Mouse (Mus musculus) MEL-GATA-1-ER (cell line): ENCODE measurements around the gene Olfr1129.
"Not testable (repeated sequence)": the region's sequence is repeated elsewhere in the genome, so short reads cannot be mapped to it uniquely, and the experiment has no call there.

ENCODE experiments used
- DNase-seq: peaks from one replicate; pipeline ENCODE4 v3.0.0-alpha.2; 2012; ENCODE audit warnings: low read depth; ENCODE audit errors: extremely low read depth

Gene Olfr1129

DNA sequence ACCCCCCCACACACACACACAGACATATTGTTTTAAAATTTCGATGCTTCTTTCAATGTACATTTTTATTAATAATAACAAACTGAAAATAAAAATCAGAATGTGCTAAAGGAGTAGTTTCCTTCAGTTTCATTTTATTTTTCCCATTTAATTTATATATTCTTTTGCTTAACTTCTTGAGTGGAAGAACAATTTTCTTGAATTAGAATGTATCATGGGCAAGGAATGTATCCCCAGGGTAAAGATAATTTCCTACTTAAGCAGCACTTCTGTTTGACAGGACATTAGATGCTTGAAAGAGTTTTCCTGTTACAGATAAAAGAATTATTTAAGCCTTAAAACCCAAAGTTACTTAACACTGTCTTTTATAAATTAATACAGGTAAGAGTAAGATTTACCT, at the start of gene Olfr1129:
Gene Olfr1129, plus strand, starts transcription at position 301 of the 400 bp plus-strand sequence.
- not testable (repeated sequence) for DNase-seq

DNA sequence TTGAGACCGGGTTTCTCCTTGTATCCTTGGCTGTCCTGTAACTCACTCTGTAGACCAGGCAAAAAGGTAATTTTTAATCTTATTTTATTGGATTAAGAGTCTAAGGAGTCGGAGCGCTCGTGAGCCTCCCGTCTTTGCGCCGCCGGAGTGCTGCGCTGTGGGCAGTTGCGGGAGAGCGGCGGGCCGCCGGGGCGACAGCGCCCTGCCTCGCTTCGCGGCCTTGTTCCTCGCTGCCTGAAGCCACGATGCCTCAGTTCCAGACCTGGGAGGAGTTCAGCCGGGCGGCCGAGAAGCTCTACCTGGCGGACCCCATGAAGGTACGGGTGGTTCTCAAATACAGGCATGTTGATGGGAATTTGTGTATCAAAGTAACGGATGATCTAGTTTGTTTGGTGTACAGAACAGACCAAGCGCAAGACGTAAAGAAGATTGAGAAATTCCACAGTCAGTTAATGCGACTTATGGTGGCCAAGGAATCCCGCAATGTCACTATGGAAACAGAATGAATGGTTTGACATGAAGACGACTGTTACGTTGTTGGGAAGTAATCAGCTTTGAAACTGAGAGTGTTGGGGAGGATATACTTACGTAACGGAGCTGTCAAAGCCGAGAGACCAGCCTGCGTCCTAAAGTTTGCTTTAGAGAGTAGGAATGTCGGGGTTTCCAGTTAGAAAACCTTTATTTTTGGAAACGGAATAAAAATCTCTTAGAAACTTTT, 47.6 kb upstream of the Olfr1129 start:
- DNase-seq = not testable (repeated sequence)

DNA sequence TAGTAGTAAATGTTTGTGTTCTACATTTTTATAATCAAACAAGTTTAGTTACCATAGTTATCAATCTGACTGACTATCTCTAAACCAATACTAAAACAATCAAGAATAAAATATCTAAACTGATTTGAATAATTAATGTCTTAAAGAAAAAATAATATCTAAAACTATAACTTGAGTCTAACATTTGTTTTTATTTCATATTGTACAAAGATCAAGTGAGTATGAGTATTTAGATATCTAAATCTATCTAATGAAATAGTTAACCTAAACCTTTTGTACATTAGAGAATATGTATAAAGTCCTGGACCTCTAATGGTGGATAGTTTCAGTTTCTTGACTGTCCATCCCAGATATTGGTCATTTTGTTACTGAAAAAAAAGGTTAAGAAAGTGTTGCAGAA, 42.2 kb upstream of the Olfr1129 start, which contains the start of gene Olfr153:
Gene Olfr153, plus strand, starts transcription at position 301 of the 400 bp plus-strand sequence.
- no peak for DNase-seq

DNA sequence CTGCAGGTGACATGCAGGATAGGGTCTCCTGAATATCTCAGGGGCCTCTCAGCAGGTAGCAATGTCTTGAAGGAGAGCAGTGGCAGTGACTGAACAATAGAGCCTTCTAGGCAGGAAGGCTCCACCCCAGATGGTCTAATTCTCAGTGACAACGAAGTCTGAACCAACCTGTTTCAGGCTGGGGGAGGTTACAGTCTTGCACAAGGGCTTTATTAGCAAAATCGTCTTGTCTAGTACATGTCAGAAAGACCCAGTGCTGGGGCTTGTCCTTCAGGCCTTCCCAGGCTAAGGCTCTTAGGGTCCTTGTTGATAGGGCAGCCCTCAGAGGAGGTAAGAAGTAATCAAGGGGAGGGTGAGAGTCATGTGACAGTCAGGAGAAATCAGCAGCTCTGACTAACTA, 38.9 kb upstream of the Olfr1129 start:
- DNase-seq = no peak

DNA sequence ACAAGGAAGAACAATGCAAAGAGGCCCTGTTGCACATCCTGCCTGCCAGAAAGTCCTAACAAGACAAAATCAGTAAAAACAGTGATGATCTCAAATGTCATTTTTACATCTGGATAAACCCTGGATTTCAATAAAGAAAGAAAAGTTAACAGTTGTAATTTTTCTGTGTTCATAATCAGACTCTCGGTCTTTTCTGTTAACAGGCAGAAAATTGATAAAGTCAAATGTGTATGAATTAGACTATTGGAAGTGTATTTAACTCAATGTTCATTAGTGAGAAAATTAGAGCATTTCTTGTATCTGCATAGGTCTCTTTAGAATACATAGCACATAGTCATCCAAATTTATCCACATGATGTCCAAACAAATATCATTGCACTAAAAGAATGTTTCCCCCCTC, 28.3 kb upstream of the Olfr1129 start, which contains the start of gene Olfr1128:
Gene Olfr1128, minus strand, starts transcription at position 101 of the 400 bp plus-strand sequence.
- no peak for DNase-seq

DNA sequence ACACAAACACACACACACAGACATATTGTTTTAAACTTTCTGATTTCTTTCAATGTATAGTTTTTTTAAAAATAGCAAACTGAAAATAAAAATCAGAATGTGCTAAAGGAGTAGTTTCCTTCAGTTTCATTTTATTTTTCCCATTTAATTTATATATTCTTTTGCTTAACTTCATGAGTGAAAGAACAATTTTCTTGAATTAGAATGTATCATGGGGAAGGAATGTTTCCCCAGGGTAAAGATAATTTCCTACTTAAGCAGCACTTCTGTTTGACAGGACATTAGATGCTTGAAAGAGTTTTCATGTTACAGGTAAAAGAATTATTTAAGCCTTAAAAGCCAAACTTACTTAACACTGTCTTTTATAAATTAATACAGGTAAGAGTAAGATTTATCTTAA, 32.2 kb downstream of the Olfr1129 start, which contains the start of gene Olfr1130:
Gene Olfr1130, plus strand, starts transcription at position 301 of the 400 bp plus-strand sequence.
- DNase-seq = not testable (repeated sequence)

DNA sequence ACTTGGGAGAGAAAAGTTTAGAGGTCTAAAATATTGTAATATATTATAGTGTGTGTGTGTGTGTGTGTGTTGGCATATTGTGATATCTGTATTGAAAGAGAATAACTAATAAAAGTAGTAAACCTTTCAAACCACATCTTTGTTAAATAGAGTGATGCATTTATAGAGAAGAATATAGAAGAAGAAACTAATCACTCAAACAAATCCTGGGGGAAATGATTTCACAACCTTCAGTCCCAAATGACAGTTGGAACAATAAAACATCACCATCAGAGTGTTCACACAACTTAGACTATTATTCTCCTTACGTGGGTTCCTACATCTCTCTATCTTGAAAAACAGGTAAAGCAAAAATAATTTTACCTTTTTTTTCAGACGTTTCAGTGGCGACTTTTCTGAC, 53.1 kb downstream of the Olfr1129 start, which contains the start of gene Olfr1131:
Gene Olfr1131, plus strand, starts transcription at position 301 of the 400 bp plus-strand sequence.
- no peak for DNase-seq
